Mouse (Mus musculus): ENCODE data around the gene Cnnm1.
"Not testable (repeated sequence)": the region's sequence is repeated elsewhere in the genome, so short reads cannot be mapped to it uniquely, and the experiment has no call there.

Gene Cnnm1

DNA sequence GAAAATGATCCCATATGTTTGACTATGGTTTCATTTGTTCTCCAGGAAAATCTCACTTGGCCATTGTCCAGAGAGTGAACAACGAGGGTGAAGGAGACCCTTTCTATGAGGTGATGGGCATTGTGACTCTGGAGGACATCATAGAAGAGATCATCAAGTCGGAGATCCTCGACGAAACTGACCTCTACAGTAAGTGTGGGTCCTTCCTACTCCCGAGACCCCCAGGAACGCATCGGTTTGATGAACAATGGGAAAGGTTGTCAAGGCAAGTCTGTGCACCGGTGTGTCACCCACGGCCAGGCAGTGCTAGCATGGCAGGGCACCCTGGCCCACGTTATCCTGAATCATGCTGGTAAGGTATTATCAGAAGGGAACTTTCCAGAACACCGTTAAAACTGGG, 24.8 kb downstream of the Cnnm1 start:
- no peak for DNase-seq (ENCODE audit: low spot score in 2 of 2)

DNA sequence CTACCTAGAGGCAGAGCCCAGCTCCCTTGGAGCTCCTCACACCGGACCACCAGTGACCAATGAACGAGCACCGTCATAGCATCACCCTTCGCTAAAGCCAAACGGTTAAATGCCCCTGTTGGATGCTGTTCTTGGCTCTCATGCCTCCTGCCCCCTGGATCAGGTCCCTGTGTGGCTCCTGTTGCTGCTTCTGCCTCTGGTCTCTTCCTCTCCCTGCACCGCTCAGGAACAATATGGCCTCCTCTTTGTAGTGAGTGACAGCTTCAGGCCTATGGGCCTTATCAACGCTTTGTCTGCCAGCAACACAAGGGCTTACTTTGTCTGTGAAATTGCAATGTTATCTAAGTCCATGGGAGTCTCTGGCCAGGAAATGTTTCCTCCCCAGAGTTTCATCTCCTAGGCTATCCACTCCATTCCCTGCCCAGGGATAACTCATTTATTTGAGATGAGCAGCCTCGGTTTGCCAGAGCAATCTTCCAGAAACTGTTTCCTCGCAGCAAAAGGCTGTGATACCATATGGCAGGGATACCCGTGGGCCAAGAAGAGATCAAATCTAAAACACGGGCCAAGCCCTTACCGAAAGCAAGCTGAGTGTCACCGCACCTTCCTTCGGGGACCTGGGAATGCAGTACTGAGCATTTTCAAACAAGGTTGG, 25.5 kb downstream of the Cnnm1 start:
- DNase-seq (ENCODE audit: low spot score in 2 of 2): no peak

DNA sequence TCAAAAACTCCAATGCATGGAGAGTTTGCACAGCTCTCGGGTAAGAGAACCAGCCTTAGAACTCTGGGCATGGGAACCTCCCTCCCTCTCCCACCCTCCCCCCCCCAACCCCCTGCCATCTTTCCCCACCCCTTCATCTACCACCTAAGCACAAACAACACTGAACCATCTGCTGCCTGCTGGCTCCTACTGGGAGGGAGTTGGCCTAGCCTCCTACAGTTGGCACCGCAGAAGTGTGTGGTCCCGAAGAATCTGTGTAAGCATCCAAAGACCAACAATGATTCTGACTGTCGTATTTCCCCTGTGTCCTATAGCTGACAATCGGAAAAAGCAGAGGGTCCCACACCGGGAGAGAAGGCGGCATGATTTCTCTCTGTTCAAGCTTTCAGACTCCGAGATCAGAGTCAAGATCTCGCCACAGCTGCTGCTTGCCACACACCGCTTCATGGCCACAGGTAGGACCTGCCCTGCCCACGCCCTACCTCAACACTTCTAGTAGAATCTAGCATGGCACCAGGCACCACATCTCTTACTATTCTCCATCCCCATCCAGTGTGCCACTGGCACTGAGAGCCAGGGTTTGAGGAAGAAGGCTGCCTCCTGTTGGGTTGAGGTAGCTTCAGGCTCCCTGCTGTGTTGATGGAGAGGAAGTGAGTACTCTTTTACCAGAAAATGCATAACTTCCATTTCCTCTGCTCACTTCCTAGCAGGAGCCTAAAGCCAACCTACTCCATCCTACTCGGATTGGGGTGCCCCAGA, 27.9 kb downstream of the Cnnm1 start:
- DNase-seq (ENCODE audit: low spot score in 2 of 2): peak in 1 of 2 experiments; percentile 51

DNA sequence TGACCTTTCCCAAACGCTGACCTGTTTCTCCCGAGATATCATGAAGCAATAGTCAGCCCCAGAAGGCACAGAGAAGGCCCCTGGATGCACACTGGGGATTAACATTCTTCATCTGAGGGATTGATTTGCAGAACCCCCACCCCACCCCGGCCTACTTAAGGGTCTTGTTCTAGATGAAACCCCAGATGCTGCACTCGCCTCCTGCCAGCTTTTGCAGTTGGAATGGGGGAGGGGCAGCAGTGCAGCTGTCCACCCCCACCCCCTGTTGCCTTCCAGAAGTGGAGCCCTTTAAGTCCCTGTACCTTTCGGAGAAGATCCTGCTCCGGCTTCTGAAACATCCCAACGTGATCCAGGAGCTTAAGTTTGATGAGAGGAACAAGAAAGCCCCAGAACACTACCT, 29.1 kb downstream of the Cnnm1 start:
- no peak for DNase-seq (ENCODE audit: low spot score in 2 of 2)

DNA sequence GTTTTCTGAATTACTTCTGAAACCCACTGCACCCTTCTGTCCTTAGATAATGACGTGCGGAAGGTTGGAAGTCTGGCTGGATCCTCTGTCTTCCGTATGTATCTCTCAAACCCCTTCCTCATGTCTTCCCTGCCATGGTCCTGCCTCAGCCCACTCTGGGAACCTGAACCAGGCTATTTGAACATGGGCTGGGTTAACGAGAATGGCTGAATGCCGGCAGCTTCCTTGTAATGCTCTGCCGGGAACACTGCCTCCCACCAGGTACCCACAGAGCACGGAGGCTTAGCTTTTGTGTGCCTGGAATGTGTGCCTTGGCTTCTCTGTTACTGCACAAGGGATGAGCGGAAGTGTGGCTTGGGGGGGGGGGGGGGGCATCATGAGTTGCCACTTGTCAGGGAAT, 32.1 kb downstream of the Cnnm1 start:
- DNase-seq (ENCODE audit: low spot score in 2 of 2): no peak

DNA sequence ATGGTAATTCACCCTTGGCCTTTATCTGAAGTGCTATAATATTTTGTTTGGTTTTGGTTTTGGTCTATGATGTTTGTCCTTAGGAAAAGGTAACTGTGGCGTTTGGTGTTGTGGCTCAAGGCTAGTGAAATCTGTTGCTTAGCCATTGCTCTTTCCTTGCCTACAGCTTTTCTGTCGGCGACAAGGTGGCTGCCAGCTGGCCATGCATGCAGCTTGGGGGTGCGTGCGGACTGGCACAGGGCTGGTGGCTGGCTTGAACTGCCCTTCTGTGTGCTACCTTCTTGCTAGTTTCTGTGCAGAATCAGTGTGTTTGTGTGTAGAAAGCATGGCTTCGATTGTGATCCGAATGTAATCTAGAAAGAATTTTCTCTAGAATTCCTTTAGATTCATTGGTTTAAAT, 32.5 kb downstream of the Cnnm1 start:
- DNase-seq (ENCODE audit: low spot score in 2 of 2): no peak

DNA sequence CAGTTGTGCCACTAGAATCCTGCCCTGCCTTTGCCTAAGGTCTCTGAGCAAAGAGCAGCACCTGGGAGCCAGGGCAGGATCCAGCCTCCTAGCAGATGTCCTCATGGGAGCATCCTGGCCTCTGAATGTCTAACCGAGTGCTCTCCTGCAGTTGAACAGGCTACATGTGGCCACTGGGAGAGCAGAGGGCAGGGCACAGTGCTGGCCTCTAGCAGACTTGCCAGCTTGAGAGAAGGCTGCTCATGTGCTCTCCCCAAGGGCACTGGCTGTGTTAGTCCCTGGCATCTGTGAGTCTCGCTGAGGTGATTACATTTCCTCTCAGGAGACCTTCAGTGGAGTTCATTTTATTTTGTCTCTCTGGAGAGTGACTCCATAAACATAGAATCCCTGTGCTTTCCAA, 35.4 kb downstream of the Cnnm1 start:
- no peak for DNase-seq (ENCODE audit: low spot score in 2 of 2)

DNA sequence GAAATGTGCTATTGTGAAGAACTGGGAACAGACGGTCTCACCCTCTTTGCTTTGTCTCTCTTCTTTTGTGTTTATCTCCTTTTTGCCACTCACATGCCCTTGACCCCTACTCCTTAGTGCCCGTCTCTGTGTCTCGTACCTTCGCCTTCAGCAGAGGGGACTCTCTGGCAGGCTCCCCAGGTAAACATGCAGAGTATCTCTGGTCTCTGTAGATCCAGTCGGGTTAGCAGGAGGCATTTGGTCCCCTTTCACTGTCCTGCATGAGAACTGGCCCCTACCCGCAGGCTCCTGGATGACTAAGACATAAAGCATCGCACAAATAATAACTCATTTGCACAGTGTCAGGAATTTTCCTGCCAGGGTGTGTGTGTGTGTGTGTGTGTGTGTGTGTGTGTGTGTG, 35.8 kb downstream of the Cnnm1 start:
- DNase-seq (ENCODE audit: low spot score in 2 of 2): no peak

DNA sequence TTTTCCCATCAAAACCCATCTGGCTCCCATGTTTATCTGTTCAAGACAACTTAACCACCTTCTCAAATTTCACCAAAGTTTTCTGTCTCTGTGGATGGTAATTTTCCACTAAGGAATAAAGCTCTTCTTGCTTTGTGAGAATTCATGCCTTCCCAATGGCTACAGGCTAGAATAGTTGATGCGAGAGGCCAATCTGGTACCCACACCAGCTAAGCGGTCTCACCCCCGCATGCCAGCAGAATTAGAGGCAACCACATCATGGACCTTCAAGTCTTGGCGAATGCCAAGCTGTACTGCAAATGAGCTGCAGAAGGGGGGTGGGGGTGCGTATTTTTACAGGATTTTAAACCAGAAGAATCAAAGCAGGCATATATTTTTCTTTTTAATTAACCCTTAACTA, 37.2 kb downstream of the Cnnm1 start:
- DNase-seq (ENCODE audit: low spot score in 2 of 2): no peak

DNA sequence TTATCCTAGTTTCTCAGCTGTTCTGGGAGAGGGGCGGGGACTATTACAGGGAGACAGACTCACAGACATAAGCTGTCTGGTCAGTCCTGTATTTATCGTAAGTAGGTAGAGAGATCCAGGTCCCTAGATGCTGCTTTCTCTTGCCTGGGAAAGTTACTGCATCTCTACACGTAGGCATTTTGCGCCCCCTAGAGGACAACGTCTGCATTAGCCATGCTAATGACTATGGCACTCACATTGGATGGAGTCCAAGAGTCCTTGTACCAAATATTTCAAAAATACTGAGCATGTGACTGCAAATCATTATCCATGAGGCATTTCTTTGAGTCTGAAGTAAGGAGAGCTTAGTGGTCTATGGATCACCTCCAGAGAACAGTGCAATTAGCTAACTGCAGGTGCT, 38.7 kb downstream of the Cnnm1 start:
- peak; percentile 58 to 74 for DNase-seq (ENCODE audit: low spot score in 2 of 2)

DNA sequence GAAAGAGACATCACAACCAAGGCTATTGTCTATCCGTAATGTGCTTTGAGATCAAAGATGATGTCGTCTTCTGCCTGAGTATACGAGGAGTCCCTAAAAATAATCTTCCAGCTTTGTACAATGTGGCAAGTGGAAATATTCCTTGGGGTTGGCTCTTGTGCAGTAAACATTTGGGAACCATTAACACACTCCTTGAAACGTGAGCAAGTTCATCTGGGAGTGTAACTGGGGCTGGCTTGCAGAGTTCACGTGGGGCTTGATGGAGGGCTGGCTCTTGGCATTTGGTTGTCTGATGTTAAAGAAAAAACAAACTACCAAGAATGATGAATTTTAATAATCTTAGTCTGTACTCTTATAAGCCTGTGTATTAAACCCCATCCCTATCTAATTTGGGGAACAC, 39.2 kb downstream of the Cnnm1 start:
- no peak for DNase-seq (ENCODE audit: low spot score in 2 of 2)

DNA sequence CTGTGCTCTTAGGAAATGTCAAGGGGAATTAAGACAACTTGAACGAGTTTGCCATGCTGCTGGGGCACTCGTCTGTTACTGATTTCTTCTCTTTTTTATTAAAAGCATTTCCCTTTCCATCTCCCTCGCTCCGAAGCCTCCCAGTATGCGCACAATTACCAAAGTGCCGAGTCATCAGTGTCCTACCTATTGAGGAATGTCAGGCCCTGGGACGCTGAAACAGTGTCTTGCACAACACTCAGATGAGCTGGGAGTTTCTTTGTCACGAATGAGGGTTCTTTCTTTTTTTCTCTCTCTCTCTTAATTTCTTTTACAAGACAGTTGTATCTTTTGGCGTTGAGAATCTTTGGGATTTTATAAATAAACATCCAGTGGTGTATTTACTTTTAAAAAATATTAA, 40.3 kb downstream of the Cnnm1 start:
- no peak for DNase-seq (ENCODE audit: low spot score in 2 of 2)

DNA sequence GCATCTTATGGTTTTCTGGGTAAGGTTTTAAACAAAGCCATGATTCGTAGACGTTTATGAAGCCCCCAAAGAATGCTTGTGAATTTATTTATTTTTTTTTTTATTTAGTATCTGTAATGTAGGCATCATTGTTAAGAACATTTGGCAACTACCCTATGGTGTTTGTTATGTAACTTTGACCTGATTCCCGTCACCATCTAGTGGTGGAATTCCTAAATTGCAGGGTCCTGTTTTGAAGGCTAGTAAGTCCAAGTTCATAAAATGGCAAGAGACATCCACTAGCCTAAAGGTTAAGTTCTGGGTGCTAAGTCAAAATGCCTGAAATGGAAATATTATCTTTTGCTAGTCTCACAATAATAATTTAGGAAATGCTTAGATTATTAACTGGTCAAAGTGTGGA, 47.2 kb downstream of the Cnnm1 start:
- peak in 1 of 2 experiments; percentile 44 for DNase-seq (ENCODE audit: low spot score in 2 of 2)

DNA sequence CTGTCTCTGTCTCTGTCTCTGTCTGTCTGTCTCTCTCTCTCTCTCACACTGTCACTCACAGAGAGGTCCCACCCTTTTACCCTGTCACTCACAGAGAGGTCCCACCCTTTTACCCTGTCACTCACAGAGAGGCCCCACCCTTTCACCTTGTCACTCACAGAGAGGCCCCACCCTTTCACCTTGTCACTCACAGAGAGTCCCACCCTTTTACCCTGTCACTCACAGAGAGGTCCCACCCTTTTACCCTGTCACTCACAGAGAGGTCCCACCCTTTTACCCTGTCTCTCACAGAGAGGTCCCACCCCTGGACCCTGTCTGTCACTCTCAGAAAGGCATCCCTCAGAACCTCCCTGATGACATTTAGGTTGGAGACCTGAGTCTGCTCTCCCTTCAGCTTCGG, 53.1 kb downstream of the Cnnm1 start:
- not testable (repeated sequence) for DNase-seq (ENCODE audit: low spot score in 2 of 2)

DNA sequence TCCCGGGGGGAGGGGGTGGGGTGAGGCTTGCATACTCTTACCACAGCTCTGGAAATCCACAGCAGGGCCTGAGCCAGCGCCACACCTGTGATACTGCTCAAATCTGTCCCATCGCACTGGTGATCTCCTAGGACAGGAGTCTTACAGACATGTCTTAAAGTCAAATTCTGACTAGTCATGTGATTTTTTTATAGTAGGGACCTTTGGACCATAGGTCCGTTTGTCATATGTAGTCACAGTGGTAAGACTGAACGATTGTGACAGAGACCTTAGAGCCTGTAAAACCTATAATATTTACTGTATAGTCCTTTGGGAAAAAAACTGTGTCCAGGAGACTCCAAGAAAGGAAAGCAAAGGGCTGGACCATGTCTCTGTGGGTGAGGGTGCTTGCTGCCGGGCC, 53.6 kb downstream of the Cnnm1 start:
- DNase-seq (ENCODE audit: low spot score in 2 of 2): no peak

DNA sequence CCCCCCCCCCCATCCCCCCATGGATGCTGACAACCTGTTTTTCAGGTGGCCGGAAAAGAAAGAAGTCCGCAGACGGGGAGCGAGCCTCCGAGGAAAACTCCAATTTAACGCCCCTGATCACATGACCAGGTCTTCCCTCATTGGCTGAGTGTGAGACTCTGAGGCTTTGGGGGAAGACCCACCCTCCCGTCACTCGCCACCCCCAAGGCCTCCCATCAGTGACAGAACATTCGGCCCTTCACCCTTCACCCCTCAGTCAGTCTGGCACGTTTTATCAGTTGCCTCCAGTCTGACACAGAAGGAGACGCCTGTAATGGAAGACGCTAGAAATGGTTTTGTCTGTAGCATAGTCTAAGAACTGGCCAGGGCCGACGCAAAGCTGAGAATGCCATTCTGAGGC, 54.7 kb downstream of the Cnnm1 start:
- no peak for DNase-seq (ENCODE audit: low spot score in 2 of 2)

DNA sequence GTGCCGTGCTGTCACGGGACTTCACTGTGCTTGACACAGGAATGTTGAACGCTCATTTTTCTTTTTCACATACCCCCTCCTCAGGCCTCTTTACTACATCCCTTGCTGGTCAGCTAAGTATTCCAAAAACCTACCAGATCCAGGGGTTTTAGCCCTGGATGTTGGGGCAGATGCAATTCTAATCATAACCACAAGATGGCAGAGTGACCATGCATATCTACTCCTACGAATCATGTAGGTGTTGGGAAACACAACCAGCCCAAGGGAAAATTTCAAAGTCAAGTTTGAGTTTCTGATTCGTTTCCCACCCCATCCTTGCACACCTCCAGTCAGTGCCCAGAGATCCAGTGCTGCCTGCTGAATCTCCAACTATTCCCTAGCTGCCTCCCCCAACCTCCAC, 55.6 kb downstream of the Cnnm1 start:
- DNase-seq (ENCODE audit: low spot score in 2 of 2): peak; percentile 47 to 78

DNA sequence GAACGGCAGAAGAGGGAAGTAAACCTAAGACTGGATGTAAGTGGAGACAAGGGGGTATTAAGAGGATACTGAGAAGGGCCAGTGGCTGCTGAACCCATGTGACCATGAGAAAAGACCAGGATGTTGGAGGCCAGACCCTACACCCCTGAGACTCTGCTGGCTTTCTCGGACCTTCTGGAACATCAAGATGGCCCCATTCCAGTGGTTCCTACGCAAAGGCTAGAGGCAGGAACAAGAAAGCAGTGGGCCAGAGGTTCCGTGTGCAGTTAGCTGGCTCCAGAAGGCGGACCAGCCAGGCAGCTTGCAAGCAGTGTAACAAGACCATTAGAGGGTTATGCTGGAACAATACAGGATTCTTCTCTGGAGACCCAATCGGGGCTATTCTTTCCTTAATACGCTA, 57.2 kb downstream of the Cnnm1 start:
- DNase-seq (ENCODE audit: low spot score in 2 of 2): no peak

DNA sequence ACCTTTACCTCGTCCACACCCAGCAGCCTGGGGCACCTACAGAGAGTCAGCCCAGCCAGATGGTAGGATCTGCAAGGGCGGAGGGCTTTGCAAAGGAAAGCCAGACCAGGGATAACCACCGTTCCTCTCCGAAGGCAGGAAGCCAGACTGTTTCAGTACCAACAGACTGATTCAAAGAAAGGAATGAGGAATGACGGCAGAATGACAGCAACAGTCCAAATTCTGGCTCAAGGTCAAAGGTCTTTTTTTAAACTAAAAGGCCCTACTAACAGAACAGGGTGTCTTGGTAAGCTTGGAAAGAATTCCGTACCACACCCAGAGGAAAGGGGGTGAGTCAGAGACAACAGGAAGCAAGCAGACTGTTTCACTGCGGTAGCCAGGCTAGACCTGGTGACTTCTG, 58.6 kb downstream of the Cnnm1 start:
- no peak for DNase-seq (ENCODE audit: low spot score in 2 of 2)

DNA sequence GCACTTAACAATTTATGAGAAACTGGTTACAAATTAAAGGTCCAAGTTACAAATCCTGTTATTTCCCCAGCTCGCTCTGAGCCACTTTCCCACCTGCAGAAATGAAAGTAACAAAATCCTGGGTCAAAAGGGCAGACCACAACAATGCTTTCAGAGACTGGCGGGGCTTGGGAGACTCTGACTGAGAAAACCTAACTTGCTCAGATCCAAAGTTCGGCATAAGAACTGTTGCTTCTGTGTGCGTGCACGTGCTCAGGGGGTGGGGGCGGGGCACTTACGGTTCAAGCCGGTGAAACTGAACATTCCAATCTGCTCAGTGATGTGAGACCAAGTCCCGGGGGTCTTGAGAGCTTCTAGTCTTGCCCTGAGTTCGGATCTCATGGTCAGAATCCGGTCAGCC, 62.4 kb downstream of the Cnnm1 start:
- no peak for DNase-seq (ENCODE audit: low spot score in 2 of 2)

DNA sequence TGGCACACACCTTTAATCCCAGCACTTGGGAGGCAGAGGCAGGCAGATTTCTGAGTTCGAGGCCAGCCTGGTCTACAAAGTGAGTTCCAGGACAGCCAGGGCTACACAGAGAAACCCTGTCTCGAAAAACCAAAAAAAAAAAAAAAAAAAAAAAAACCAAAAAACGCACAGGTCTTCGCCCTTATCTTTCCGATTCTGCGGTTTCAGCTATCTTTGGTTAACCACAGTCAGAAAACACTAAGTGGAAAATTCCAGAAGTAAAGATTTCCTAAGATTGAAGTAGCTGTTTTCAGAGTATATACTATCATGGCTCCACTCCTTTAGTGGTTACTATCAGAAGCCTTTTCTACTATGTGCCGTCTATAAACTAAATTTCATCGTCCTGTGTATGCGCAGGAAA, 63.4 kb downstream of the Cnnm1 start:
- not testable (repeated sequence) for DNase-seq (ENCODE audit: low spot score in 2 of 2)

DNA sequence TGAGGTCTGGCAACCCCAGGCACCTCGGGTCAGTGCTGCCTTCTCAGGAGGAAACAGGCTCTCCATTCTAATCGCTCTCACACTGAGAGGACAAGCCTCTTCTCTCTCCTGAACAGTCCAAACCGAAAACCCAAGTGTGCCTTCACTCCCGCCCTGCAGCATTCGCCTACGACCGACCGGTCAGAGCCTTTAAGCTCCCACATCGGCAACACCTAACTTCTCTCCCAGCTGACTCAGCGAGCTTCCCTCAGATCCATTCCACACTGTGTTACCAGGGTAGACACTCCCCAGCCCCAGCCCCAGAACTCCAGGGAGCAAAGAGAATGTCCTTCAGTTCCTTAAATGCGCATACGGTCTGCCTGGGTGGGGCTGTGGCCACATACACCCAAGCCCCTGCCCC, 65.2 kb downstream of the Cnnm1 start:
- no peak for DNase-seq (ENCODE audit: low spot score in 2 of 2)

DNA sequence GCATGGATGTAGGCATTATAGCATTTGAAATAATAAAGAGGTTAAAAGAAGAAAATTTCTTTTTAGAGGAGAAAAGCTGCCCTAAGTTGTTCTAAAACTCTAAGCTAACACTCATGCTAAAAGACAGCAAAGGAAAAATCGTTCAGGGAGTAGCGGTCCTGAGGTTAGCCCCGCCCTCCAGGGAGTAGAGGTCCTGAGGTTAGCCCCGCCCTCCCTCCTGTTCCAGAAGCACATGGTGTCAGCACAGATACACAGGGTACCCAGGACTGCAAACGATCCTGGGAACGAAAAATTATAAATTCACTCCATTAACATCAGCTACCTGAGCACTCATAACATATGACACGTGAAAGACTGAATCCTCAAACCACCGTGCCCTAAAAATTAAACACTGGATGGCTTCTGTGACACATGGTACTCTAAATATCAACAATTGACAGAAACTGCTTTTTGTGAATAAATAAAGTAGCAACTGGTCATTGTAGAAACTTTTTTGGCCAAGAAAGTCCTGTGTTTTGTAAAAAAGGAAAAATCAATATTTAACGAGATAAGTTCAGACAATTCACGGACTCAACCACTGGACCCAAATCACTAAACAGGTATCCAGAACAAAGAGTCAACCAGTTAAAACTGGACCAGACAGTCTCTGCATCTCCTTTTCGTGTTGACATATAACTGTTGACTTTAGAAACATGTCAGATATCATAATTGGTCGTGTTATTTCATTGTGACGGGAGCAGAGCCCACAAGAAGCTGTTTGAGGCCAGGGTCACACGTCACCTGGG, 70.4 kb downstream of the Cnnm1 start:
- no peak for DNase-seq (ENCODE audit: low spot score in 2 of 2)
